Mouse (Mus musculus): ENCODE measurements around the gene Sult2b1.

Gene Sult2b1

GRCm38 (mm10) chr7:45692364-45692763 lies 92.1 kb downstream of the Sult2b1 start:
- DNase-seq: no peak

GRCm38 (mm10) chr7:45689800-45690199 lies 94.7 kb downstream of the Sult2b1 start:
- DNase-seq: no peak

GRCm38 (mm10) chr7:45689099-45689498 lies 95.4 kb downstream of the Sult2b1 start:
- no peak for DNase-seq

GRCm38 (mm10) chr7:45686841-45687240 lies 97.6 kb downstream of the Sult2b1 start:
- DNase-seq: no peak

- no peak for DNase-seq
Observed at GRCm38 (mm10) chr7:45685811-45686210, 98.7 kb downstream of the Sult2b1 start.

- peak; percentile 27 for DNase-seq
Observed at GRCm38 (mm10) chr7:45683396-45684050, 100.9 kb downstream of the Sult2b1 start, which contains the start of gene Ntn5. Ntn5 (plus strand) TSS chr7:45684022.

GRCm38 (mm10) chr7:45682144-45683126 lies 102.0 kb downstream of the Sult2b1 start:
- DNase-seq: peak; percentile 85

- no peak for DNase-seq
Observed at GRCm38 (mm10) chr7:45681046-45681736, 103.3 kb downstream of the Sult2b1 start.
